Mouse (Mus musculus) embryonic facial prominence, embryonic 10.5 days (tissue): ENCODE results near the gene Kng1. TPM values are rescaled to one million over a fixed set of nuclear protein-coding genes. Genes with fewer than 3 reads are reported as not detected.
A peak's percentile ranks its signal among the peaks of the same experiment; 100 is the strongest.
"Not testable (repeated sequence)": the region's sequence is repeated elsewhere in the genome, so short reads cannot be mapped to it uniquely, and the experiment has no call there.

Experiments used
- DNase-seq: peaks from one replicate; pipeline ENCODE4 v3.0.0-alpha.2; 2017; ENCODE audit warnings: low spot score
- H3K27ac ChIP-seq: fragments of 300-500 bp; sonication (generic); replicated peaks from 2 replicates; pipeline ENCODE4 v1.5.1; 2016; ENCODE audit warnings: mild to moderate bottlenecking
- H3K27me3 ChIP-seq: fragments of 300-500 bp; sonication (generic); replicated peaks from 2 replicates; pipeline ENCODE4 v1.6.1; 2016; ENCODE audit warnings: low read depth, mild to moderate bottlenecking; ENCODE audit not compliant: poor library complexity, severe bottlenecking
- H3K36me3 ChIP-seq: fragments of 300-500 bp; sonication (generic); replicated peaks from 2 replicates; pipeline ENCODE4 v1.6.1; 2016; ENCODE audit warnings: mild to moderate bottlenecking, moderate library complexity
- H3K4me1 ChIP-seq: fragments of 300-500 bp; sonication (generic); 2 replicates; pipeline ENCODE4 v1.6.1; 2016
- H3K4me3 ChIP-seq: fragments of 300-500 bp; sonication (generic); 2 replicates; pipeline ENCODE4 v1.5.1; 2016; ENCODE audit warnings: mild to moderate bottlenecking, moderate library complexity
- H3K9me3 ChIP-seq: fragments of 300-500 bp; sonication (generic); 2 replicates; pipeline ENCODE4 v1.6.1; 2016; ENCODE audit warnings: mild to moderate bottlenecking
- WGBS: fragments of 180-500 bp; shearing (Covaris S2); methylation state at CpG from one replicate; pipeline ENCODE4 v1.1.7; 2016; 5-methylcytosine and 5-hydroxymethylcytosine counted together
- polyA plus RNA-seq: library from polyadenylated mRNA; unstranded; fragments of >200 nt; fragmentation: Nextera tagmentation; extraction: Ambion mirVana; gene quantifications from 2 replicates; pipeline ENCODE4 v1.2.1, GENCODE M21; 2016

Gene Kng1
- polyA plus RNA-seq, 1 experiment from 2014 or later, result not detected

GRCm38 (mm10) chr16:23097290-23098104 is 39.8 kb downstream of the Kng1 start:
- WGBS, result 84% methylated on average over 8 of the region's 8 CpGs
- H3K9me3 ChIP-seq, H3K27ac ChIP-seq, H3K4me3 ChIP-seq, H3K36me3 ChIP-seq, DNase-seq: not testable (repeated sequence)
- peaks cover 20% of the 10 kb centered on the region for H3K27me3 ChIP-seq
- H3K4me1 ChIP-seq, result peaks cover 18% of the 10 kb centered on the region

DNA sequence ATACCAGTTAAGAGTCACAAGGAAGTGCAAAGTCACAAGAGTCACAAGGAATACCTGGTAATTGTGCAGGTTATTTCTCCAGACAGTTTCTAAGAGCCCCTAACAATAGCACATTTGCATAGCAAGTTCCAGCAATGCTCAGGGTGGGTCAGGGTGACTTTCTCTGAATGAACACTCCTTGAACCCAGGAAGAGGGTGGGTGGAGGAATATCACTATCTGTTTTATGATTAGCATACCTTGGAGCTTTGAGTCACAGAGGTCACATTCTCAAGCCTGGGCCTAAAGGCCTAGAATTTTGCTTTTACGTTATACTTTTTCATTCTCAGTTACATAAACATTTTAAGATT is 40.4 kb downstream of the Kng1 start:
- not testable (repeated sequence) for H3K4me3 ChIP-seq
- 96% methylated on average over 1 of the region's 1 CpGs for WGBS

GRCm38 (mm10) chr16:23099632-23100031 is 42.0 kb downstream of the Kng1 start:
- Histone ChIP-seq H3K36me3 (no peaks in the 10 kb centered on the region), H3K4me3 (peak overlapping the region; percentile 55), H3K4me1 (peaks cover 25% of the 10 kb centered on the region), H3K27ac (peak overlapping the region; percentile 78; the same call in 1 of the 2 replicates), H3K9me3 (no peaks in the 10 kb centered on the region), H3K27me3 (peaks cover 20% of the 10 kb centered on the region)
- 7% methylated on average over 12 of the region's 12 CpGs for WGBS
- peak; percentile 26 for DNase-seq

More for the DNA sequence above, 40.4 kb downstream of the Kng1 start:
- peaks cover 24% of the 10 kb centered on the region for H3K4me1 ChIP-seq
- H3K27me3 ChIP-seq, result peaks cover 20% of the 10 kb centered on the region
- H3K27ac ChIP-seq, DNase-seq, H3K36me3 ChIP-seq, H3K9me3 ChIP-seq: not testable (repeated sequence)

DNA sequence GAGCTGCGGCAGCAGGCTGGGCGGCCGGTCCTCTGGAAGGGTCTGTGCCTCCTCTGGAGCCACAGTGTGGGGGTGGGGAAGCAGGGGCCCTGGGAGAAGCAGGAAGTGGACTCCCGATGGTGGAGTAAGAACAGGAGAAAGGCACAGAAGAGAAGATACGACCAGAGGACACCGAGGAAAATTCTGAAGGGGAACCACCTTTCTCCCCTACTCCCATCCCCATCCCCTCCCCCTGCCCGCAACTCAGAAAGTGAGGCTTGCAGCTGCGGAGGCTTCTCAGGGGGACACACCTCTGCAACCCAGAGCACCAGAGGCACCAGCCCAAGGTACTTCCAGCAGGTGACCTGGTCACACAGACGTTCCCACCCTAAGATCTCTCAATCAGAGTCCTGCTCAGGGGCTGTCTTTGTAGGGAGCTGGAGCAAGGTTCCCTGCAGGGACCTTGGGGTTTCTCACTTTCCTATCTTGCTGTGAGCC is 42.5 kb downstream of the Kng1 start:
- Histone ChIP-seq H3K27ac (peak overlapping the region; percentile 78), H3K27me3 (peaks cover 20% of the 10 kb centered on the region), H3K9me3 (no peaks in the 10 kb centered on the region), H3K4me3 (peak overlapping the region; percentile 55), H3K4me1 (peaks cover 25% of the 10 kb centered on the region), H3K36me3 (no peaks in the 10 kb centered on the region)
- 1% methylated on average over 9 of the region's 9 CpGs for WGBS
- DNase-seq, result peak; percentile 73

DNA sequence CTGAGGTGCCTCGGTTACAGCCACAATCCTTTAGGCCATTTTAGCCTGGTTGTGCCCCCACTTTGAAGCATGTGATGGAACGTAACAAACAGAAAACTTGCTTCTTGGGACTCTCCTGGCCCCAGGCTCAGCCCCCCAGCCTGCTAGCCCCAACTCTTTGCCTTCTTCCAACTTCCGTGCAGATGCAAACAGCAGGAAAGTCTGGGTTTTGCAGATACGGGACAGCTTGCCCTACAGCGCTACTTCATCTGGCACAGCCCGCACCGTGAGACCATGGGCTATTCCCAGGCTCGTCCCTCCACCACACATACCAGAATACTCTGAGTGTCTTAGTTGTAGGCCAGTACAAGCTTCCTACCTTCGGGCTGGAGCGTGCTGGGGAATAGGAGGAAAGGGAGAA is 42.9 kb downstream of the Kng1 start:
- DNase-seq, result peak; percentile 35
- Histone ChIP-seq H3K9me3 (no peaks in the 10 kb centered on the region), H3K4me3 (peak overlapping the region; percentile 55), H3K27me3 (peaks cover 20% of the 10 kb centered on the region), H3K36me3 (no peaks in the 10 kb centered on the region), H3K4me1 (peaks cover 25% of the 10 kb centered on the region), H3K27ac (peak overlapping the region; percentile 78; the same call in 1 of the 2 replicates)
- 10% methylated on average over 10 of the region's 10 CpGs for WGBS

GRCm38 (mm10) chr16:23102340-23103037 is 44.8 kb downstream of the Kng1 start:
- no peaks in the 10 kb centered on the region for H3K36me3 ChIP-seq
- peak overlapping the region; percentile 56 for H3K4me3 ChIP-seq
- no peaks in the 10 kb centered on the region for H3K9me3 ChIP-seq
- peaks cover 29% of the 10 kb centered on the region for H3K4me1 ChIP-seq
- peaks cover 20% of the 10 kb centered on the region for H3K27me3 ChIP-seq
- peak; percentile 37 for DNase-seq
- peak overlapping the region; percentile 70 for H3K27ac ChIP-seq
- WGBS, result 10% methylated on average over 15 of the region's 15 CpGs

GRCm38 (mm10) chr16:23103038-23103745 is 45.5 kb downstream of the Kng1 start:
- H3K9me3 ChIP-seq, result no peaks in the 10 kb centered on the region
- peak overlapping the region; percentile 56 for H3K4me3 ChIP-seq
- peaks cover 29% of the 10 kb centered on the region for H3K4me1 ChIP-seq
- DNase-seq, result no peak
- WGBS, result 43% methylated on average over 17 of the region's 17 CpGs
- H3K27me3 ChIP-seq, result peaks cover 20% of the 10 kb centered on the region
- H3K27ac ChIP-seq, result peak overlapping the region; percentile 70
- H3K36me3 ChIP-seq, result peaks cover under 1% of the 10 kb centered on the region; the same call in 1 of the 2 replicates

DNA sequence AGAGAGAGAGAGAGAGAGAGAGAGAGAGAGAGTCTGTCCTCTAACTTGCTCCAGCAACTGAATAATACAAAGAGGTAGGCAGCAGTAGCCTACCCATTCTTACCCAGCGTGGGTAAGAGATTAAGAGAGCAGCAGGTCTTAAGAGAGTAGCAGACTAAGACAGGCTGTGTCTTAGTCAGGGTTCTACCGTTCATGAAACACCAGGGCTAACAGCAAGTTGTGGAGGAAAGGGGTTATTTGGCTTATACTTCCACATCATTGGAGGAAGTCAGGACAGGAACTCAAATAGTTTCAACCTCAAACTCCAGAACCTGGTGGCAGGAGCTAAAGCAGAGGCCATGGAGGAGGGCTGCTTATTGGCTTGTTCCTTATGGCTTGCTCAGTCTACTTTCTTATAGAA is 46.2 kb downstream of the Kng1 start:
- Histone ChIP-seq H3K4me1 (peaks cover 29% of the 10 kb centered on the region), H3K4me3 (no peak overlapping the region), H3K9me3 (no peaks in the 10 kb centered on the region), H3K27me3 (peaks cover 20% of the 10 kb centered on the region), H3K36me3 (peaks cover 7% of the 10 kb centered on the region), H3K27ac (no peak overlapping the region)
- 61% methylated on average over 2 of the region's 2 CpGs for WGBS
- no peak for DNase-seq

DNA sequence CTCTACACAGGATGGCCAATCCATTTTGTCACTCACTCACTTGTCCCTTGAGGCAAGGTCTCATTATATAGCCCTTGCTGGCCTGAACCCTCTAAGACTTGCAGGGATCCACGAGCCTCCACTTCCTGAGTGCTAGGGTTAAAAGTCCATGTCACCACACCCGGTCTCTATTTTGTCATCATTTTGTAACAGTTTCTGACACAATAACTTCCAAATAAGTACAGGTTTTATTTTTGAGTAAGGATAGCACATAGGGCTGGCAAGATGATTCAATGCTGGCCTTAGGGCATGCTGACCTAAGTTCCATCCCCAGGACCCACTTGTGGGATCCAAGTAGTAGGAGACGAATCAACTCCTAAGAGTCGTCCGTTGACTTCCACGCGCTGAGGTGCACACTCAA is 48.5 kb downstream of the Kng1 start:
- Histone ChIP-seq H3K4me1 (peaks cover 29% of the 10 kb centered on the region), H3K36me3 (peaks cover 30% of the 10 kb centered on the region), H3K27me3 (no peaks in the 10 kb centered on the region), H3K27ac (no peak overlapping the region), H3K9me3 (no peaks in the 10 kb centered on the region), H3K4me3 (no peak overlapping the region; the same call in 1 of the 2 replicates)
- no peak for DNase-seq
- 58% methylated on average over 7 of the region's 7 CpGs for WGBS

DNA sequence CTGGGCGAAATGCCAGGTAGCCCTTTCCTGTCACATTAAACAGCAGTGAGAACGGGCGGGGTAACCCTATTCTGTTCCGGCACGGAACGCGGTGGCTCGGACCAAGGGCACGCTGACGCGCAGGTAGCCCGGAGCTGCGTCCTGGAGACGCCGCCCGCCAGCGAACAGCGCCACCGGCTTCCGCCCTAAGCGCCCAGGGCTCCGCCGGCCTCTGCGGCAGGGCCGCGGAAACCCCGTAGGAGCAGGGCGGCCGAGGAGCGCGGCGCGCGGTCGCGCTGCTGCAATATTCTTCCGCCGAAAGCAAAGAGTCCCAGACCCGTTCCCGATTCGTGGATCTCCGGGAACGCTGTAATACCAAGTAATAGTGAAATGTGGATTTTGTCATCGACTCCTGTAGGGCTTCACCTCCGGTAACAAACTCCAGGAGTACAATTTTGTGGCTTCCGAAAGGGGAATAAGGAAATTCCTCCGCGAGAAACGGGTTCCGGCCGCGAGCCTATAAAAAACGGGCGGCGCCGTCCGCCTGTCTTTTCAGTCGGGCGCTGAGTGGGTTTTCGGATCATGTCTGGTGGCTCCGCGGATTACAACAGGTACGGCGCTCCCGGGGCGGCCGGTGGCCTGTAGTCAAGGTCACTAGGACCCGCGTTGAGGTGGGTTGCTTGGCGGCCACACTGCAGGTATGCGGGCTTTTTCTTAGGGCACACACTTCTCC is 49.7 kb downstream of the Kng1 start, which contains the start of gene Eif4a2:
Gene Eif4a2, plus strand, starts transcription at position 214 of the 712 bp plus-strand sequence.
- under 1% methylated on average over 71 of the region's 71 CpGs for WGBS
- H3K36me3 ChIP-seq, result peaks cover 43% of the 10 kb centered on the region
- H3K4me3 ChIP-seq, result peak within 1 kb of the TSS; percentile 79
- H3K27ac ChIP-seq, result peak within 1 kb of the TSS; percentile 98
- no peaks in the 10 kb centered on the region for H3K27me3 ChIP-seq
- no peaks in the 10 kb centered on the region for H3K9me3 ChIP-seq
- H3K4me1 ChIP-seq, result peaks cover 31% of the 10 kb centered on the region
- peak; percentile 93 for DNase-seq

- Histone ChIP-seq H3K4me1 (peaks cover 24% of the 10 kb centered on the region), H3K27ac (peak overlapping the region; percentile 98), H3K9me3 (no peaks in the 10 kb centered on the region), H3K4me3 (peak overlapping the region; percentile 79), H3K27me3 (no peaks in the 10 kb centered on the region), H3K36me3 (peaks cover 50% of the 10 kb centered on the region)
- peak; percentile 85 for DNase-seq
- WGBS, result under 1% methylated on average over 52 of the region's 52 CpGs
These were observed 50.5 kb downstream of the Kng1 start for GRCm38 (mm10) chr16:23107946-23108759.
